Mouse (Mus musculus): Measurements from ENCODE around the gene Vgll4. TPM values are rescaled to one million over a fixed set of nuclear protein-coding genes. Genes with fewer than 3 reads are reported as not detected.

Gene Vgll4
- polyA plus RNA-seq, 1 experiment from 2014 or later, result 54.8 TPM

- Histone ChIP-seq H3K9ac (ENCODE audit: low read length) (peak overlapping the region; percentile 71), H3K36me3 (ENCODE audit: control insufficient read depth, insufficient read depth, low read length) (no peaks in the 10 kb centered on the region), H3K4me1 (ENCODE audit: control insufficient read depth, insufficient read depth, low read length) (peaks cover 44% of the 10 kb centered on the region), H3K4me2 (peak overlapping the region; percentile 66), H3K27ac (ENCODE audit: low read depth, low read length) (peak overlapping the region; percentile 25; the same call in 1 of the 2 replicates), H3K27me3 (ENCODE audit: control insufficient read depth, insufficient read depth, low read length) (no peaks in the 10 kb centered on the region), H3K9me3 (ENCODE audit: control insufficient read depth, low read length) (no peaks in the 10 kb centered on the region), H3K4me3 (ENCODE audit: low read depth, low read length) (peak overlapping the region; percentile 39)
- no peak for ATAC-seq (ENCODE audit: low FRiP score)
- DNase-seq (ENCODE audit: low spot score, missing footprints), result peak; percentile 87
- 37% methylated on average over 9 of the region's 9 CpGs for WGBS
Measured at GRCm38 (mm10) chr6:114919670-114920313, 50.0 kb downstream of the Vgll4 start.

- ATAC-seq (ENCODE audit: low FRiP score), result no peak
- DNase-seq (ENCODE audit: low spot score, missing footprints), result no peak
- H3K9ac ChIP-seq (ENCODE audit: low read length), result peak overlapping the region; percentile 71
- no peaks in the 10 kb centered on the region for H3K9me3 ChIP-seq (ENCODE audit: control insufficient read depth, low read length)
- WGBS, result 85% methylated on average over 9 of the region's 9 CpGs
- H3K4me1 ChIP-seq (ENCODE audit: control insufficient read depth, insufficient read depth, low read length), result peaks cover 52% of the 10 kb centered on the region
- H3K27ac ChIP-seq (ENCODE audit: low read depth, low read length), result no peak overlapping the region
- peak overlapping the region; percentile 66 for H3K4me2 ChIP-seq
- no peaks in the 10 kb centered on the region for H3K27me3 ChIP-seq (ENCODE audit: control insufficient read depth, insufficient read depth, low read length)
- H3K4me3 ChIP-seq (ENCODE audit: low read depth, low read length), result 0 out of 2 replicates have a peak overlapping the region, but pooled peaks have one; percentile 7
- no peaks in the 10 kb centered on the region for H3K36me3 ChIP-seq (ENCODE audit: control insufficient read depth, insufficient read depth, low read length)
Measured at GRCm38 (mm10) chr6:114918994-114919393, 50.8 kb downstream of the Vgll4 start.

- Histone ChIP-seq H3K4me2 (peak overlapping the region; percentile 66), H3K36me3 (ENCODE audit: control insufficient read depth, insufficient read depth, low read length) (no peaks in the 10 kb centered on the region), H3K27ac (ENCODE audit: low read depth, low read length) (peak overlapping the region; percentile 8; the same call in 1 of the 2 replicates), H3K9ac (ENCODE audit: low read length) (peak overlapping the region; percentile 28), H3K27me3 (ENCODE audit: control insufficient read depth, insufficient read depth, low read length) (no peaks in the 10 kb centered on the region), H3K4me3 (ENCODE audit: low read depth, low read length) (no peak overlapping the region), H3K9me3 (ENCODE audit: control insufficient read depth, low read length) (no peaks in the 10 kb centered on the region), H3K4me1 (ENCODE audit: control insufficient read depth, insufficient read depth, low read length) (peaks cover 62% of the 10 kb centered on the region)
- DNase-seq (ENCODE audit: low spot score, missing footprints), result peak; percentile 83
- WGBS, result 74% methylated on average over 14 of the region's 14 CpGs
- ATAC-seq (ENCODE audit: low FRiP score), result no peak
Measured at GRCm38 (mm10) chr6:114917770-114918635, 51.8 kb downstream of the Vgll4 start.

GRCm38 (mm10) chr6:114917129-114917528 is 52.7 kb downstream of the Vgll4 start:
- ATAC-seq (ENCODE audit: low FRiP score) (no peak), DNase-seq (ENCODE audit: low spot score, missing footprints) (peak; percentile 83)
- Histone ChIP-seq H3K9me3 (ENCODE audit: control insufficient read depth, low read length) (no peaks in the 10 kb centered on the region), H3K27me3 (ENCODE audit: control insufficient read depth, insufficient read depth, low read length) (no peaks in the 10 kb centered on the region), H3K4me1 (ENCODE audit: control insufficient read depth, insufficient read depth, low read length) (peaks cover 67% of the 10 kb centered on the region), H3K9ac (ENCODE audit: low read length) (no peak overlapping the region), H3K27ac (ENCODE audit: low read depth, low read length) (no peak overlapping the region), H3K36me3 (ENCODE audit: control insufficient read depth, insufficient read depth, low read length) (no peaks in the 10 kb centered on the region), H3K4me3 (ENCODE audit: low read depth, low read length) (no peak overlapping the region), H3K4me2 (peak overlapping the region; percentile 29; the same call in 1 of the 2 replicates)
- WGBS, result 68% methylated on average over 11 of the region's 11 CpGs

GRCm38 (mm10) chr6:114916715-114916992 is 53.1 kb downstream of the Vgll4 start:
- DNase-seq (ENCODE audit: low spot score, missing footprints), result peak; percentile 88
- 13% methylated on average over 5 of the region's 5 CpGs for WGBS
- 0 out of 2 replicates have a peak overlapping the region, but pooled peaks have one; percentile 2 for H3K4me3 ChIP-seq (ENCODE audit: low read depth, low read length)
- H3K27me3 ChIP-seq (ENCODE audit: control insufficient read depth, insufficient read depth, low read length), result no peaks in the 10 kb centered on the region
- no peaks in the 10 kb centered on the region for H3K9me3 ChIP-seq (ENCODE audit: control insufficient read depth, low read length)
- ATAC-seq (ENCODE audit: low FRiP score), result no peak
- H3K36me3 ChIP-seq (ENCODE audit: control insufficient read depth, insufficient read depth, low read length), result no peaks in the 10 kb centered on the region
- H3K4me1 ChIP-seq (ENCODE audit: control insufficient read depth, insufficient read depth, low read length), result peaks cover 67% of the 10 kb centered on the region
- no peak overlapping the region for H3K27ac ChIP-seq (ENCODE audit: low read depth, low read length)
- H3K9ac ChIP-seq (ENCODE audit: low read length), result no peak overlapping the region; the same call in 1 of the 2 replicates
- peak overlapping the region; percentile 35 for H3K4me2 ChIP-seq

GRCm38 (mm10) chr6:114915915-114916714 is 53.7 kb downstream of the Vgll4 start:
- 25% methylated on average over 19 of the region's 19 CpGs for WGBS
- peak overlapping the region; percentile 35 for H3K4me2 ChIP-seq
- H3K36me3 ChIP-seq (ENCODE audit: control insufficient read depth, insufficient read depth, low read length), result no peaks in the 10 kb centered on the region
- ATAC-seq (ENCODE audit: low FRiP score) (no peak), DNase-seq (ENCODE audit: low spot score, missing footprints) (peak; percentile 92)
- H3K27ac ChIP-seq (ENCODE audit: low read depth, low read length), result no peak overlapping the region
- H3K9ac ChIP-seq (ENCODE audit: low read length), result no peak overlapping the region; the same call in 1 of the 2 replicates
- no peaks in the 10 kb centered on the region for H3K9me3 ChIP-seq (ENCODE audit: control insufficient read depth, low read length)
- H3K4me1 ChIP-seq (ENCODE audit: control insufficient read depth, insufficient read depth, low read length), result peaks cover 67% of the 10 kb centered on the region
- H3K4me3 ChIP-seq (ENCODE audit: low read depth, low read length), result 0 out of 2 replicates have a peak overlapping the region, but pooled peaks have one; percentile 2
- no peaks in the 10 kb centered on the region for H3K27me3 ChIP-seq (ENCODE audit: control insufficient read depth, insufficient read depth, low read length)

GRCm38 (mm10) chr6:114914041-114914716 is 55.6 kb downstream of the Vgll4 start:
- H3K4me3 ChIP-seq (ENCODE audit: low read depth, low read length), result no peak overlapping the region
- ATAC-seq (ENCODE audit: low FRiP score), result peak; percentile 44; the same call in 1 of the 2 replicates
- no peak overlapping the region for H3K4me2 ChIP-seq
- DNase-seq (ENCODE audit: low spot score, missing footprints), result peak; percentile 90
- H3K4me1 ChIP-seq (ENCODE audit: control insufficient read depth, insufficient read depth, low read length), result peaks cover 63% of the 10 kb centered on the region
- WGBS, result 42% methylated on average over 10 of the region's 10 CpGs
- no peak overlapping the region for H3K9ac ChIP-seq (ENCODE audit: low read length)
- no peaks in the 10 kb centered on the region for H3K9me3 ChIP-seq (ENCODE audit: control insufficient read depth, low read length)
- peak overlapping the region; percentile 57 for H3K27ac ChIP-seq (ENCODE audit: low read depth, low read length)
- H3K27me3 ChIP-seq (ENCODE audit: control insufficient read depth, insufficient read depth, low read length), result no peaks in the 10 kb centered on the region
- no peaks in the 10 kb centered on the region for H3K36me3 ChIP-seq (ENCODE audit: control insufficient read depth, insufficient read depth, low read length)

GRCm38 (mm10) chr6:114913142-114913541 is 56.7 kb downstream of the Vgll4 start:
- no peak overlapping the region for H3K4me3 ChIP-seq (ENCODE audit: low read depth, low read length)
- no peak for ATAC-seq (ENCODE audit: low FRiP score)
- no peaks in the 10 kb centered on the region for H3K9me3 ChIP-seq (ENCODE audit: control insufficient read depth, low read length)
- H3K4me2 ChIP-seq, result no peak overlapping the region
- 53% methylated on average over 4 of the region's 4 CpGs for WGBS
- H3K9ac ChIP-seq (ENCODE audit: low read length), result no peak overlapping the region
- H3K27me3 ChIP-seq (ENCODE audit: control insufficient read depth, insufficient read depth, low read length), result no peaks in the 10 kb centered on the region
- H3K27ac ChIP-seq (ENCODE audit: low read depth, low read length), result no peak overlapping the region; the same call in 1 of the 2 replicates
- peak; percentile 81 for DNase-seq (ENCODE audit: low spot score, missing footprints)
- H3K4me1 ChIP-seq (ENCODE audit: control insufficient read depth, insufficient read depth, low read length), result peaks cover 52% of the 10 kb centered on the region
- H3K36me3 ChIP-seq (ENCODE audit: control insufficient read depth, insufficient read depth, low read length), result no peaks in the 10 kb centered on the region

Measured in midbrain, embryonic 11.5 days (tissue).